Mouse (Mus musculus) hindbrain, embryonic 10.5 days (tissue): Measurements from ENCODE around the gene Zc3h14. TPM values are rescaled to one million over a fixed set of nuclear protein-coding genes. Genes with fewer than 3 reads are reported as not detected.

ENCODE experiments used
- DNase-seq: peaks from one replicate; pipeline ENCODE4 v3.0.0-alpha.2; 2017; ENCODE audit warnings: low spot score
- H3K27ac ChIP-seq: fragments of 300-500 bp; sonication (generic); 2 replicates; pipeline ENCODE4 v1.5.1; 2016; ENCODE audit warnings: mild to moderate bottlenecking, moderate library complexity
- H3K27me3 ChIP-seq: fragments of 300-500 bp; sonication (generic); 2 replicates; pipeline ENCODE4 v1.6.1; 2016; ENCODE audit warnings: mild to moderate bottlenecking; ENCODE audit not compliant: poor library complexity, insufficient read depth, severe bottlenecking
- H3K36me3 ChIP-seq: fragments of 300-500 bp; sonication (generic); 2 replicates; pipeline ENCODE4 v1.6.1; 2016; ENCODE audit warnings: mild to moderate bottlenecking, moderate library complexity
- H3K4me1 ChIP-seq: fragments of 300-500 bp; sonication (generic); replicated peaks from 2 replicates; pipeline ENCODE4 v1.6.1; 2016; ENCODE audit warnings: mild to moderate bottlenecking
- H3K4me3 ChIP-seq: fragments of 300-500 bp; sonication (generic); 2 replicates; pipeline ENCODE4 v1.5.1; 2016; ENCODE audit warnings: mild to moderate bottlenecking, moderate library complexity
- H3K9me3 ChIP-seq: fragments of 300-500 bp; sonication (generic); 2 replicates; pipeline ENCODE4 v1.6.1; 2016; ENCODE audit warnings: mild to moderate bottlenecking, moderate library complexity
- WGBS: fragments of 180-500 bp; shearing (Covaris S2); methylation state at CpG from one replicate; pipeline ENCODE4 v1.1.7; 2016; 5-methylcytosine and 5-hydroxymethylcytosine counted together
- polyA plus RNA-seq: library from polyadenylated mRNA; unstranded; fragments of >200 nt; fragmentation: Nextera tagmentation; extraction: Ambion mirVana; gene quantifications from 2 replicates; pipeline ENCODE4 v1.2.1, GENCODE M21; 2016

Zc3h14 gene
- polyA plus RNA-seq, 1 experiment from 2014 or later, result 119 TPM

DNA sequence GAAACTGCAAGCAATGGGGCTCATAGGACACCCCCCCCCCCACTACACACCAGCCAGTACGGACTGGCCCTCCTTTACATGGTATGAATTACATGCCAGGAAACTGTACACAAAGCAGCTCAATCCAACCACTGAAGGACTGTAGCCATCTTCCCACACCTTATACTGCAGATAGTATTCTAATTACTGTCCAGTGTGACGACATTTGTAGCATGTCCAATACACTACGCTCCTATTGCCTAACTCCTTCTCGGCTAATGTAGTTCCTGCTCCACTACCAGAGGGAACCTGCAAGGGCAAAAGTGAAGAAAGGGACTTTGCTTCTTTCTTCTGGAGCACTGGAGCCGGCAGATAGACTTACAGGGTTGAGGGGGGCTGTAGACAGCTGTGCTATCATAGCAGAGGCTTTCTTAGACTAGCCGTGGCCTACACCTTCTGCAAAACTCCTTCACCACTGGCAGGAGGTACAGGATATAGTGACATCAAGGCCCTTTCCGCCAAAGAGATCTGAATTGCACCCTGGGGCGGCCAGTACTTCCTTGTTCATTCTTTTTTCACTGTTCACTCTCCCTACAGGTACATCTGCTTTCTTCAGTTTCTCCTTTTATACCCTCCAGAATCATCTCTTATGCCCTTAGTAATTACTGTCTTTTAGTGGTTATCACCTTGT is 86.3 kb downstream of the Zc3h14 start:
- no peaks in the 10 kb centered on the region for H3K27me3 ChIP-seq
- no peak overlapping the region for H3K4me3 ChIP-seq
- H3K4me1 ChIP-seq, result no peaks in the 10 kb centered on the region
- H3K36me3 ChIP-seq, result peaks cover 80% of the 10 kb centered on the region
- DNase-seq, result no peak
- WGBS, result 92% methylated on average over 8 of the region's 8 CpGs
- H3K27ac ChIP-seq, result no peak overlapping the region
- no peaks in the 10 kb centered on the region for H3K9me3 ChIP-seq

DNA sequence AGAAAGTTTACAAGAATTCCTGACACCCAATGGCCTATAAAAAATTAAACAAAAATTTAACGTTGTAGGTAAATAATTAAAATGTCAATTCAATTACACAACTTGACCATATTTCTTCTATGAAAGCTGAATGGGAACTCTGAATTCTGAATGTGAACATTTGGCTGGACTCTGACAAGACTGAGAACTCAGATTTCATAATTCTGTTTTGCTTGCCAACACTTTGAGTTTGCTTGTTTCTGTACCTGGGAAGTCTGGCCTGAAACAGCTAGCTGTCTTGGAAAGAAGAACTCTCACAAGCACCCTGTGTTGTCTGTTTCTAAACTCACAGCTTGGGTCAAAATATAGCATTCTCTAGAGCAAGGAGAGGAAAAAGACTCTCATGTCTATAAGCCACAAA is 87.1 kb downstream of the Zc3h14 start:
- H3K36me3 ChIP-seq, result peaks cover 73% of the 10 kb centered on the region
- no peak for DNase-seq
- no peak overlapping the region for H3K27ac ChIP-seq
- WGBS, result 95% methylated on average over 1 of the region's 1 CpGs
- no peaks in the 10 kb centered on the region for H3K4me1 ChIP-seq
- no peaks in the 10 kb centered on the region for H3K9me3 ChIP-seq
- no peaks in the 10 kb centered on the region for H3K27me3 ChIP-seq
- H3K4me3 ChIP-seq, result no peak overlapping the region

DNA sequence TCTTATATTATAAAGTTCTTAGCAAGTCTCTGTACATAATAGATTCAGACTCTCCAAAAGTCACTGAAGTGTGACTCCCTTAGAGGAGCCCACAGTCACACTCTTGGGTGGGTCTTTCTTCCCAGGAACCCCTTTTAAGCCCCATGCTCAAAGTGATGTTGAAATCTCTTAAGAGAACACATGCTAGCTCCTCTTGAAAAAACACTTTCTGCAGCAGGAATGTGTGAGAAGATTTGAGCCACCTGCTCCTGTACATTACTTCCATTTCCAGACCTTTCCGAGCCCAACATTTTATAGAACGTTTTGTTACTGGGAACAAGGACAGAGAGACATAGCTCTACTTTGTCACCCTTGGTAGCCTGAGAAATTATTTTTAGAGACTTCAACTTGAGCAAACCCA is 88.1 kb downstream of the Zc3h14 start:
- WGBS, result 92% methylated on average over 2 of the region's 2 CpGs
- H3K36me3 ChIP-seq, result peaks cover 63% of the 10 kb centered on the region
- H3K27me3 ChIP-seq, result no peaks in the 10 kb centered on the region
- H3K9me3 ChIP-seq, result no peaks in the 10 kb centered on the region
- no peaks in the 10 kb centered on the region for H3K4me1 ChIP-seq
- no peak overlapping the region for H3K4me3 ChIP-seq
- no peak overlapping the region for H3K27ac ChIP-seq
- no peak for DNase-seq

DNA sequence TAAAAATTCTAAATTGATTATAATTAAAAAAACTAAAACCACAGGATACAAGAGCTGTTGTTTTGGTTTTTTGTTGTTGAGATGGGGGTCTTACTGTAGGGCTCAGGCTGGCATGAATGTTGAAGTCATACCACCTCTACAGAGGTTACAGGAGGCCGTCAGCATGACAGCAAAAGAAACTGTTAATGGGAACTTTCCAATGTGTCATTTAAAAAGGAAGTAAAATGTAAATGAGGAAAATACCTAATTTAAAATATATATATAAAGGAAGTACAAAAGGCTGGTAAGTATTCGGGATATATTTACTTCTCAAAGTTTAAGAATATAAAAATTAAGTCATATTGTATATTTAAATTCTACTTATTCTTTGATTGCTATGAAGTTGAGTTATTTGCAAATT is 88.7 kb downstream of the Zc3h14 start:
- Histone ChIP-seq H3K36me3 (peaks cover 58% of the 10 kb centered on the region), H3K9me3 (no peaks in the 10 kb centered on the region), H3K27me3 (no peaks in the 10 kb centered on the region), H3K4me3 (no peak overlapping the region), H3K27ac (no peak overlapping the region), H3K4me1 (no peaks in the 10 kb centered on the region)
- no peak for DNase-seq
- WGBS, result 91% methylated on average over 2 of the region's 2 CpGs

Other genes with a start within 250 kb of the Zc3h14 start
- 21.5 and 36.1 TPM in 2 replicates for gene Kcnk10, start 168.7 kb upstream of the Zc3h14 start, polyA plus RNA-seq
- gene Spata7, start 118.8 kb upstream of the Zc3h14 start, polyA plus RNA-seq, result 20.2 and 22.5 TPM in 2 replicates
- 5.3 and 6.1 TPM in 2 replicates for gene Ptpn21, start 9.6 kb upstream of the Zc3h14 start, polyA plus RNA-seq
- gene Eml5, start 154.5 kb downstream of the Zc3h14 start, polyA plus RNA-seq, result 15.9 and 17.0 TPM in 2 replicates
- 37.4 and 41.2 TPM in 2 replicates for gene Ttc8, start 173.6 kb downstream of the Zc3h14 start, polyA plus RNA-seq